Mouse (Mus musculus) heart, adult 2 months (tissue): ENCODE results near the gene Maml1. TPM values are rescaled to one million over a fixed set of nuclear protein-coding genes. Genes with fewer than 3 reads are reported as not detected.

Experiments
- DNase-seq, 2 experiments: peaks; one replicate each; pipeline ENCODE4 v3.0.0; 2021
- H3K27ac ChIP-seq: fragments of 200-600 bp; 2 replicates; pipeline ENCODE4 v1.8.1; 2022
- H3K27me3 ChIP-seq: fragments of 200-500 bp; 2 replicates; pipeline ENCODE4 v1.6.1; 2012; ENCODE audit warnings: mild to moderate bottlenecking, low read length, inconsistent platforms, mixed read lengths; ENCODE audit not compliant: control insufficient read depth, insufficient read depth
- H3K36me3 ChIP-seq: fragments of 200-500 bp; 2 replicates; pipeline ENCODE4 v1.6.1; 2012; ENCODE audit warnings: low read length, inconsistent platforms; ENCODE audit not compliant: control insufficient read depth, insufficient read depth
- H3K4me1 ChIP-seq: fragments of 200-500 bp; 2 replicates; pipeline ENCODE4 v1.6.1; 2011; ENCODE audit warnings: low read length; ENCODE audit not compliant: control insufficient read depth, insufficient read depth
- H3K4me3 ChIP-seq: fragments of 200-600 bp; 2 replicates; pipeline ENCODE4 v1.8.1; 2022
- H3K79me2 ChIP-seq: fragments of 200-500 bp; replicated peaks from 2 replicates; pipeline ENCODE4 v1.6.1; 2012; ENCODE audit warnings: mild to moderate bottlenecking, inconsistent platforms, low read length, moderate library complexity, mixed read lengths; ENCODE audit not compliant: control insufficient read depth, insufficient read depth
- H3K9ac ChIP-seq: fragments of 200-500 bp; 2 replicates; pipeline ENCODE4 v1.6.1; 2012; ENCODE audit warnings: low read depth, mild to moderate bottlenecking, control low read depth, inconsistent platforms, low read length, mixed read lengths
- CTCF ChIP-seq: fragments of 200-600 bp; IDR thresholded peaks from 2 replicates; pipeline ENCODE4 v1.8.1; 2022; ENCODE audit warnings: antibody characterized with exemption, mild to moderate bottlenecking, moderate library complexity
- EP300 ChIP-seq: fragments of 200-500 bp; IDR thresholded peaks from 2 replicates; pipeline ENCODE4 v1.6.1; 2011; ENCODE audit warnings: low read depth, low read length, control low read depth; ENCODE audit not compliant: insufficient read depth
- POLR2A ChIP-seq: fragments of 200-500 bp; IDR thresholded peaks from 2 replicates; pipeline ENCODE4 v1.6.1; 2011; ENCODE audit warnings: mild to moderate bottlenecking, low read depth, low read length, control low read depth; ENCODE audit not compliant: insufficient read depth
- WGBS: fragments of 180-500 bp; shearing (Covaris S2); methylation state at CpG from one replicate; pipeline ENCODE4 v1.1.7; 2018; 5-methylcytosine and 5-hydroxymethylcytosine counted together
- intact Hi-C: fragments of 180-260 bp; cut with DNase I; formaldehyde crosslinking; loops from one replicate; pipeline ENCODE4 v1.15.1; 2025
- polyA plus RNA-seq: library from polyadenylated mRNA; depleted of rRNA; stranded (reverse); fragments of >200 nt; gene quantifications from 2 replicates; pipeline ENCODE4 v1.2.3, GENCODE M21; 2012
- total RNA-seq, 2 experiments: library from RNA; stranded (reverse); gene quantifications; 2 replicates each; pipeline ENCODE4 v1.2.3; 2021

Maml1 gene
- total and polyA plus RNA-seq, 3 experiments: 6.6 to 10.7 (median 9.7) TPM

GRCm38 (mm10) chr11:50326302-50326966, 34.3 kb upstream of the Maml1 start:
- TF ChIP-seq EP300: no peak
- no peak for TF ChIP-seq POLR2A
- TF ChIP-seq CTCF: no peak
- Histone ChIP-seq H3K27me3 (no peaks in the 10 kb centered on the region), H3K9ac (peak overlapping the region; percentile 76), H3K27ac (peak overlapping the region; percentile 94), H3K4me3 (peak overlapping the region; percentile 63), H3K36me3 (peaks cover 19% of the 10 kb centered on the region), H3K4me1 (peaks cover 7% of the 10 kb centered on the region), H3K79me2 (peaks cover 8% of the 10 kb centered on the region)
- DNase-seq: no peak
- 3% methylated on average over 7 of the region's 7 CpGs for WGBS
- intact Hi-C loops: loop anchor here (5.0 kb wide), 1 partner anchor 36 kb away; no protein-coding TSS in a partner anchor

DNA sequence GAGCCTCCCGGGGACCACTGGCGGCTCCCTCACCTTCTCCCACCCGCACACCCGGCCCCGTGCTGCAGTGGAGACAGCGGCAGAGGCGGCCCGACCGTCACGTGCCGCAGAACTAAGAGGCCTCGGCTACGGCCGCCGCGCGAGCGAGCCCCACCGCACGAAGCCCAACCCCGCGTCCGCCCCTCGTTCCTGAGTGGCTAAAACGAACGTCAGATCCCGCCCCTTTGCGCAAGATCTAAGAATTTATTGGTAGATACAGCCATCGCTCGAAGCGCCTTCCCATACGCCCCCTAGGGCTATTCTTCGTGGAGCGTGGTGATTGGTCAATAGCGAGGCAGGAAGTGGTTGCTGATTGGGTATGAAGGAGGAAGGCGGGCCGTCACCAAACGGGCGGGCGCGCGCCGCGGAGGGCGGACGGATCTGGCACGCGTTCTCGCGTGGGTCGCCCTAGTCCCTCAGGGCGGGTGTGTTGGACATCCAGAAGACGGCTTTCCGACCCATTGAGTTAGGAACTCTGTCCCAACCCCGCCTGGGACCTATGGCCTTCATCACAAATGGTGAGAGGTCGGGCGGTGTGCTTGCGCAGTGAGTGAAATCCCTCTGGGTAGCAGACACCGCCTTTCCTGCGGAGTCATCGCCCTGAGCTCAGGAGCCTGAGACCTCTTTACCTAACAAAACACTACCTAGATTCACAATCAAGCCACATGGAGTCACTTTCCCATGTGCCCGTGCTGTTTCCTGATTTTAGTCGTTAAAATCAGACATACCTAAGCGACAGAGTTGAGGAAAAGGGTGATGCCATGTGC, 33.6 kb upstream of the Maml1 start, which contains the start of gene Canx:
Gene Canx, minus strand, starts transcription at position 178 of the 806 bp plus-strand sequence.
- peaks cover 8% of the 10 kb centered on the region for H3K4me1 ChIP-seq
- intact Hi-C loops: loop anchor here (2.0 to 5.0 kb wide), 3 partner anchors 33 to 51 kb away; partner anchors contain the start of genes Hnrnph1 and Maml1
- TF ChIP-seq EP300 (no peak; the same call in 1 of the 2 replicates), CTCF (no peak), POLR2A (peak; percentile 95)
- H3K4me3 ChIP-seq: peak within 1 kb of the TSS; percentile 88
- no peaks in the 10 kb centered on the region for H3K27me3 ChIP-seq
- peaks cover 19% of the 10 kb centered on the region for H3K36me3 ChIP-seq
- peak within 1 kb of the TSS; percentile 92 for H3K9ac ChIP-seq
- DNase-seq: peak; percentile 98 to 99
- peak within 1 kb of the TSS; percentile 94 for H3K27ac ChIP-seq
- H3K79me2 ChIP-seq: peaks cover 9% of the 10 kb centered on the region
- under 1% methylated on average over 64 of the region's 64 CpGs for WGBS

- Histone ChIP-seq H3K4me3 (peak overlapping the region; percentile 88), H3K27ac (peak overlapping the region; percentile 92), H3K9ac (peak overlapping the region; percentile 92), H3K4me1 (peaks cover 8% of the 10 kb centered on the region), H3K79me2 (peaks cover 9% of the 10 kb centered on the region), H3K27me3 (no peaks in the 10 kb centered on the region), H3K36me3 (peaks cover 19% of the 10 kb centered on the region)
- intact Hi-C loops: loop anchor here (2.0 to 5.0 kb wide), 3 partner anchors 32 to 52 kb away; partner anchors contain the start of genes Hnrnph1 and Maml1
- TF ChIP-seq EP300 (no peak), POLR2A (no peak), CTCF (no peak)
- DNase-seq: no peak
- WGBS: under 1% methylated on average over 34 of the region's 34 CpGs
Observed at GRCm38 (mm10) chr11:50324751-50325471, 32.8 kb upstream of the Maml1 start.

DNA sequence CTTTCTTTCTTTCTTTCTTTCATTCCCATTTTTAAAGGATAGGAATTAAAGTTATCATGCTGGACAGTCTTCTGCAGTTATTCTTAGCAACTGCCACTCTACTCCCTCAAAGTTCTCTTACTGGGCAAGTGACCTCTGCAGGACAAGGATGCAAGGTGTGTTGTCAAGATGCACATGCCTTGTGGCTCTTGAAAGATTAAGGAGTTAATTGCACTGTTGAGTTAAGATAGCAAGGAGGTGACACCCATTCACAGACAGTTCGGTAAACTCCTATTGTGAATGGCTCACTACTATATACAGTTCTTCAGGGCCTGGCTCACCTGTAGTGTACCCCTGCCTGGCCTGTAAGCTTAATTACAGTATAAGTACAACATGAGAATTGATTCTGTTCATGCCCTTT, 31.7 kb upstream of the Maml1 start:
- Histone ChIP-seq H3K27me3 (no peaks in the 10 kb centered on the region), H3K9ac (no peak overlapping the region; the same call in 1 of the 2 replicates), H3K36me3 (peaks cover 19% of the 10 kb centered on the region), H3K4me3 (peak overlapping the region; percentile 88), H3K27ac (peak overlapping the region; percentile 92; the same call in 1 of the 2 replicates), H3K4me1 (peaks cover 8% of the 10 kb centered on the region), H3K79me2 (peaks cover 9% of the 10 kb centered on the region)
- TF ChIP-seq POLR2A (no peak), CTCF (no peak), EP300 (no peak)
- intact Hi-C loops: loop anchor here (2.0 kb wide), 2 partner anchors 31 to 53 kb away; partner anchors contain the start of genes Hnrnph1 and Maml1
- DNase-seq: no peak
- WGBS: 0% methylated on average over 1 of the region's 1 CpGs

DNA sequence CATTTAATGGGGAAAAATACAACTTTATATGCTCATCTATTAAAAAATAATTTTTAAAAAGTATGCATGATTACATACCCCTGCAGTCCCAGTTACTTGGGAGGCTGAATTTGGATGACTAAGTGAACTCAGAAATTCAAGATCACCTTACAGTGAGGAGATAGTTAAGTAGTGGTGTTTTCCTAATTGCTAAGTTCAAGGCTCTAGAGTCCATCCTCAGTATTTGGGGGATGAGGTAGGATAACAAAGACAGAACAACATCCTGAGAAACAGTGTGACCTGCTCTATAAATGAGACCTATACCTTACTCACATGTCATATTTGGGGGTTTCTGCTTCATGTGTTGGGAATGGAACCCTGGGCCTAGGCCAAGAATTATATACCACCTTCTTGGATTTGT, 30.2 kb upstream of the Maml1 start:
- H3K4me3 ChIP-seq: no peak overlapping the region
- no peaks in the 10 kb centered on the region for H3K27me3 ChIP-seq
- no peak for TF ChIP-seq CTCF
- no peak for TF ChIP-seq POLR2A
- TF ChIP-seq EP300: no peak
- H3K36me3 ChIP-seq: peaks cover 21% of the 10 kb centered on the region
- peaks cover 8% of the 10 kb centered on the region for H3K4me1 ChIP-seq
- peaks cover 12% of the 10 kb centered on the region for H3K79me2 ChIP-seq
- no peak overlapping the region for H3K27ac ChIP-seq
- DNase-seq: no peak
- intact Hi-C loops: no loop called here
- no peak overlapping the region for H3K9ac ChIP-seq
